Mouse (Mus musculus) liver, postnatal 0 days (tissue): Measurements from ENCODE around the gene Fem1a. TPM values are rescaled to one million over a fixed set of nuclear protein-coding genes. Genes with fewer than 3 reads are reported as not detected.
A peak's percentile ranks its signal among the peaks of the same experiment; 100 is the strongest.

Experiments used
- ATAC-seq: fragments of 200-750 bp; cut with Nextera tagmentation; 2 replicates; pipeline ENCODE4 v1.8.0; 2017; ENCODE audit warnings: mild to moderate bottlenecking, moderate library complexity
- DNase-seq: peaks from one replicate; pipeline ENCODE4 v3.0.0-alpha.2; 2016
- H3K27ac ChIP-seq: fragments of 300-500 bp; sonication (generic); 2 replicates; pipeline ENCODE4 v1.5.1; 2014; ENCODE audit warnings: antibody characterized with exemption, moderate library complexity, mild to moderate bottlenecking, low read depth
- H3K27me3 ChIP-seq: fragments of 300-500 bp; sonication (generic); 2 replicates; pipeline ENCODE4 v1.6.1; 2014; ENCODE audit warnings: low read length, control low read depth, mixed read lengths; ENCODE audit not compliant: insufficient read depth
- H3K36me3 ChIP-seq: fragments of 300-500 bp; sonication (generic); replicated peaks from 2 replicates; pipeline ENCODE4 v1.6.1; 2014; ENCODE audit warnings: mild to moderate bottlenecking, control low read depth, low read length, moderate library complexity, mixed read lengths; ENCODE audit not compliant: insufficient read depth
- H3K4me1 ChIP-seq: fragments of 300-500 bp; sonication (generic); 2 replicates; pipeline ENCODE4 v1.6.1; 2014; ENCODE audit warnings: antibody characterized with exemption, mild to moderate bottlenecking, control low read depth; ENCODE audit not compliant: insufficient read depth
- H3K4me2 ChIP-seq: fragments of 300-500 bp; sonication (generic); 2 replicates; pipeline ENCODE4 v1.6.1; 2014; ENCODE audit warnings: low read depth, mild to moderate bottlenecking, low read length, moderate library complexity, mixed read lengths
- H3K4me3 ChIP-seq: fragments of 300-500 bp; sonication (generic); 2 replicates; pipeline ENCODE4 v1.5.1; 2014; ENCODE audit warnings: low read depth, low read length
- H3K9ac ChIP-seq: fragments of 300-500 bp; sonication (generic); replicated peaks from 2 replicates; pipeline ENCODE4 v1.6.1; 2014; ENCODE audit warnings: mild to moderate bottlenecking, moderate library complexity
- H3K9me3 ChIP-seq: fragments of 300-500 bp; sonication (generic); 2 replicates; pipeline ENCODE4 v1.6.1; 2016; ENCODE audit warnings: mild to moderate bottlenecking, control low read depth, low read length, mixed read lengths
- CTCF ChIP-seq: sonication (generic); IDR thresholded peaks from 2 replicates; pipeline ENCODE4 v1.5.1; 2016; ENCODE audit warnings: antibody characterized with exemption, low read depth
- EP300 ChIP-seq: IDR thresholded peaks from 2 replicates; pipeline ENCODE4 v1.6.1; 2016; ENCODE audit warnings: antibody characterized with exemption, low read depth, mild to moderate bottlenecking
- WGBS: fragments of 180-500 bp; shearing (Covaris S2); extraction: QIAGEN DNeasy Blood & Tissue Kit; methylation state at CpG from one replicate; pipeline ENCODE4 v1.1.7; 2014; ENCODE audit not compliant: insufficient replicate concordance; 5-methylcytosine and 5-hydroxymethylcytosine counted together
- polyA plus RNA-seq: library from polyadenylated mRNA; unstranded; fragments of >200 nt; fragmentation: Nextera tagmentation; extraction: Ambion mirVana; gene quantifications from 2 replicates; pipeline ENCODE4 v1.2.1, GENCODE M21; 2015

Fem1a gene
- polyA plus RNA-seq, 1 experiment from 2014 or later = 5.2 TPM

DNA sequence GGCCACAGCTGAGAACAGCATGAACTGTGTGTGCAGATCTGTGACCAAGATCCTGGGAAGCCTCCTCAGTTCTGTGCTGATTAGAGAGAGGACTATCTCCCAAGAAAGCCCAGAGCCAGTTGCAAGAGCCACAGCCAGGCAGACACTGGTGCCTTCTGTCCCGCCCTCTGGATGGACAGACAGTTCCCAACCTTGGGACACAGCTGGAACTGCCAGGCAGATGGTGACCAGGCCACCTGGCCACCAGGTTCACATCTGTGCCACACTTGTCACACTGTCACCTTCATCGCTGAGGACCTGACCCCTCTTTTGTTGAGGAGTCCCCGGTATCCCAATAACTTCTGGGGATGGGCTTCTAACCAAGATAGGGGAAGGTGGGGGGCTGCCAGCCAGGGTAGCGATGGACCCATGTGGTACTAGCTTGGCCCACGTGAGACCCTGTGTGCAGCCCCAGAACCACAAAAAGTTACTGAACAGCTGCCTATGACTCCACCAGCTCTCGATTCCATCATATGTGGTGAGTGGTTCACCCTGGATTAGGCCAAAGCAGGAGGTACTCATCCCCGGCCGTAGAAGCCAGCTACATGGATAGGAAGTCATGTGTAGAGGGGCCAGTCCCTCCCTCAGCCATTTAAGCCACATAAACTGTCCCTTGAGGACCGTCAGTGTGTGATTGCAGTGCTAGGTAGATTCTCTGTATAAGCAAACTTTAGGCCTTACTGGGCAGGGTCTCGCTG, 2.9 kb downstream of the Fem1a start:
- DNase-seq (no peak), ATAC-seq (no peak)
- WGBS = 82% methylated on average over 10 of the region's 10 CpGs
- peaks cover 30% of the 10 kb centered on the region for H3K36me3 ChIP-seq
- TF ChIP-seq CTCF (no peak), EP300 (no peak)
- H3K4me1 ChIP-seq = peaks cover 34% of the 10 kb centered on the region
- H3K9ac ChIP-seq = peak overlapping the region; percentile 22; the same call in 1 of the 2 replicates
- no peak overlapping the region for H3K4me3 ChIP-seq
- no peaks in the 10 kb centered on the region for H3K27me3 ChIP-seq
- H3K27ac ChIP-seq = no peak overlapping the region
- H3K4me2 ChIP-seq = 0 out of 2 replicates have a peak overlapping the region, but pooled peaks have one; percentile 6
- no peaks in the 10 kb centered on the region for H3K9me3 ChIP-seq

DNA sequence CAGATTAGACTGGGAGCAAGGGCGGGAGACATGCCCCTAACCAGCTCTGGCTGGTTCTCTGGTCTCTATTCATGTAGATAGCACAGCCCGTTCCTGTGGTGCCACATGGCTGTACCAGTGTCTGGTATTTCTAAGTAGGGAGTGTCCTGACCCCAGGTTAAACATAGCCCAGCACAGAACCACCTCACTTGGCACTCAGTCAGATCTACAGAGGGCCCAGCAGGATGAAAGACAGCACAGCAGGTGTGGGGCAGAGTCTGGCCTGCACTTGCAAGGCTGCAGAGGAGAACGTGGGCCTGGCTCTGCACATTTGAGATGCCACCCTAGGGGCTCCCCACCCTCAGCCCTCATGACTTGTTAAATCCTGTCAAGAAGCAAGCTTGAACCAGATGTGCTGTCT, 4.6 kb downstream of the Fem1a start:
- DNase-seq = no peak
- TF ChIP-seq EP300 = no peak
- TF ChIP-seq CTCF = no peak
- WGBS = 68% methylated on average over 3 of the region's 3 CpGs
- Histone ChIP-seq H3K9ac (no peak overlapping the region), H3K36me3 (peaks cover 30% of the 10 kb centered on the region), H3K9me3 (no peaks in the 10 kb centered on the region), H3K4me3 (no peak overlapping the region), H3K4me1 (peaks cover 39% of the 10 kb centered on the region), H3K27ac (no peak overlapping the region), H3K27me3 (no peaks in the 10 kb centered on the region), H3K4me2 (no peak overlapping the region)
- ATAC-seq = no peak

GRCm38 (mm10) chr17:56262645-56263094, 6.1 kb downstream of the Fem1a start:
- Histone ChIP-seq H3K4me3 (no peak overlapping the region), H3K27me3 (no peaks in the 10 kb centered on the region), H3K9me3 (no peaks in the 10 kb centered on the region), H3K9ac (no peak overlapping the region), H3K27ac (no peak overlapping the region), H3K36me3 (peaks cover 30% of the 10 kb centered on the region), H3K4me2 (no peak overlapping the region), H3K4me1 (peaks cover 39% of the 10 kb centered on the region)
- ATAC-seq (no peak), DNase-seq (no peak)
- no peak for TF ChIP-seq EP300
- no peak for TF ChIP-seq CTCF
- 69% methylated on average over 3 of the region's 3 CpGs for WGBS

DNA sequence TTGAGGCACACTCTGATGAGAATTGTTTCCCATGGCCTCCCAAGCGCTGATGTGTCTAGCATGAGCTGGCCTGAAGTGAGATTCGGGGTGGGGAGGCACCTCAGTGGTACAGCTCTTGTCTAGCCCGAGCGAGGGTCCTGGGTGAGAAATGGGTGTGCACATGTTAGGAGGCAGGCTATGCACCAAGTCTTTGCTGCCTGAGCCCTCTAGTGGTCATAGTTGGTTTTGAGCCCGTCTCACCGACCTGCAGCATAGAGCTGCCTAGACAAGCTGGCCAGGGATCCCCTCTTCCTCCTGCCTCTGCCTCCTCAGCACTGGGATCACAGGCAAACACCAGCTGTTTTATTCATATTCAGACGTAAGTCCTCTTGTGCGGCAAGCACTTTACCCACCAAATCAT, 7.4 kb downstream of the Fem1a start:
- no peaks in the 10 kb centered on the region for H3K27me3 ChIP-seq
- H3K4me1 ChIP-seq = peaks cover 31% of the 10 kb centered on the region
- no peak overlapping the region for H3K9ac ChIP-seq
- TF ChIP-seq CTCF (peak; percentile 94), EP300 (no peak)
- 24% methylated on average over 8 of the region's 8 CpGs for WGBS
- peak; percentile 63 for ATAC-seq
- peak; percentile 84 for DNase-seq
- no peak overlapping the region for H3K4me3 ChIP-seq
- peaks cover 30% of the 10 kb centered on the region for H3K36me3 ChIP-seq
- no peaks in the 10 kb centered on the region for H3K9me3 ChIP-seq
- H3K27ac ChIP-seq = no peak overlapping the region
- H3K4me2 ChIP-seq = no peak overlapping the region

DNA sequence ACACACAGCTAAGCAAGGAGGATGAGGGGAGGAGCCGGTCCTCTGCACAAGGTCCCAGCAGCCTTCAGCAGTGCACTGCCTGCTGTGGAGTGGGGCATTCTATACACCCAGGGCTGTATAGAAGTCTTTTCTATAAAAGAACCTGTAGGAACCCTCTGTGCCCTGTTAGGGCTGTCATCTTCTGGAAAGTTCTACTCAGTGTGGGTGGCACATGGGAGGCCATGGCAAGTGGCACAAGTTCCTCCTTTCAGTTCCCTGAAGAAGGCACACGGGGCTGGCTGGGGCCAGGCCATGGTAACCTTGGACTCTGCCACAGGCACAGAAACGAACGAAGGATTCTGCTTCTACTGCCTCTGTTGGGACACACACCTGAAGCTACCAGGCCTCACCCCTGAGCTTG, 8.4 kb downstream of the Fem1a start:
- 62% methylated on average over 4 of the region's 4 CpGs for WGBS

GRCm38 (mm10) chr17:56265869-56266268, 9.3 kb downstream of the Fem1a start:
- Histone ChIP-seq H3K4me3 (no peak overlapping the region), H3K27me3 (no peaks in the 10 kb centered on the region), H3K36me3 (peaks cover 24% of the 10 kb centered on the region), H3K4me1 (peaks cover 19% of the 10 kb centered on the region), H3K4me2 (no peak overlapping the region), H3K9me3 (no peaks in the 10 kb centered on the region), H3K9ac (no peak overlapping the region), H3K27ac (no peak overlapping the region)
- DNase-seq = no peak
- WGBS = 65% methylated on average over 3 of the region's 3 CpGs
- ATAC-seq = no peak
- TF ChIP-seq CTCF = no peak
- TF ChIP-seq EP300 = no peak

More for the DNA sequence above, 8.4 kb downstream of the Fem1a start:
- no peak overlapping the region for H3K4me2 ChIP-seq
- ATAC-seq (no peak), DNase-seq (no peak)
- no peak overlapping the region for H3K4me3 ChIP-seq
- H3K36me3 ChIP-seq = peaks cover 26% of the 10 kb centered on the region
- no peaks in the 10 kb centered on the region for H3K27me3 ChIP-seq
- TF ChIP-seq EP300 (no peak), CTCF (no peak)
- H3K27ac ChIP-seq = peak overlapping the region; percentile 52
- no peaks in the 10 kb centered on the region for H3K9me3 ChIP-seq
- peaks cover 26% of the 10 kb centered on the region for H3K4me1 ChIP-seq
- no peak overlapping the region for H3K9ac ChIP-seq
